ENCODE assay signal across 11 mouse cellular contexts in the genomic region with DNA sequence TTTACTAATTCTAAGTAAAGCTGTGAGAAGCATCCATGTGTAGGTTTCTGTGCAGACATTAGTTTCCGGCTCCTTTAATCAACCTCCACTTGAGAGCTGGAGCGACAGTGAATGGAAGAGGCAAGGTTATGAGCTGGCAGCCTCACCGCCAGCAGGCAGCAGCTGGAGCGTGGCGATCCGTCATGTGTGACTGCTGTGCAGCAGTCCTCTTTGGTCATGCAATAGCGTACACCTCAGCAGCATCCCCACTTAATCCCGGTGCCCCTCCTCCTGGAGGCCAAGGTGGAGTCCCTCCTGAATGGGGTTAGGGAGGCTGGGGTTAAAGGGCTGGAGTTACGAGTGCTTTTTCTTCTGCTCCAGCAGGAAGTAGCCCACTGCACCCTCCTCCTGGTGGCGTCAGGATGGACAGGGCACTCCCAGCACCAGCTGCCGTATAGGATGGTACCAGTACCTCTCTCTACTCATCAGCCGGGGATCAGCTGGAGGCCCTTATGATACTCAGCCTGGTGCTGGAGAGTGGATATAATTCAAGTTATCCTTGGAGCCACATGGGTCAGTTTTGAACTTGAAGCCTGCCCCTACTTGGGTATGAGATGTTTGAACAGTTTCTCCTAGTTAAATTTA. TPM values are rescaled to one million over a fixed set of nuclear protein-coding genes. Genes with fewer than 3 reads are reported as not detected.
DNase-seq lines count a peak whose midpoint lies in the region; ATAC-seq lines count a peak whose summit lies in the region.
"Had no signal": no experiment of that assay in that cellular context is flagged by ENCODE, and none has a peak within 500 bp of the region (broad histone marks: within the 10 kb centered on the region; RNA-seq: fewer than 3 reads in every experiment).

No protein-coding gene starts in this region.

- intact Hi-C loops in left cerebral cortex, postnatal 10 days (cut with DNase I), result no loop called here
- intact Hi-C loops in left cerebral cortex, postnatal 4 days (cut with DNase I), result no loop called here

- no peak for ATAC-seq in inflammation-experienced regulatory T-cells, adult 6 months

- DNase-seq in retina, postnatal 1 day, result peak; percentile 36
- DNase-seq in retina, embryonic 14.5 days (ENCODE audit: low spot score), result no peak
- DNase-seq in kidney, adult 11 months, result peak; percentile 35
- DNase-seq in kidney, postnatal 36 days, result peak; percentile 53 to 70
- no peak for DNase-seq in left cerebral cortex, postnatal 10 days (ENCODE audit: extremely low spot score in 1 of 2, low spot score in 2 of 2)
- DNase-seq in left cerebral cortex, postnatal 4 days, result no peak
- DNase-seq: adrenal gland, postnatal 14 days; heart, adult 11 months; heart, postnatal 4 days; lung, postnatal 14 days had no signal

RNA-seq across cellular contexts. Expression of a gene that starts 20.1 kb away (rescaled TPM):
- 10 to 100 TPM; 19.9 to 21.8 TPM for total RNA-seq in left cerebral cortex, postnatal 10 days (2021)
- 100 to 1,000 TPM; 267 to 383 (median 370) TPM for polyA plus RNA-seq in inflammation-experienced regulatory T-cells, adult 6 months (2017; shearing (Covaris generic))
- total RNA-seq in left cerebral cortex, postnatal 4 days (2021), result 10 to 100 TPM in 1 of 2 experiments, 1 to 10 TPM in 1; 9.9 to 10.3 TPM

RNA-seq across cellular contexts. Expression of a gene that starts 54.4 kb away (rescaled TPM):
- total RNA-seq in left cerebral cortex, postnatal 10 days (2021), result 1 to 10 TPM; 1.8 to 2.2 TPM
- 100 to 1,000 TPM in 2 of 3 experiments, 10 to 100 TPM in 1; 58.5 to 121 (median 105) TPM for polyA plus RNA-seq in inflammation-experienced regulatory T-cells, adult 6 months (2017; shearing (Covaris generic))
- 1 to 10 TPM; 3.7 to 3.9 TPM for total RNA-seq in left cerebral cortex, postnatal 4 days (2021)

Comparison
In these comparisons a context has a peak if more than half of its experiments do, and no peak if none do; other contexts are left out.
1. DNase-seq: peak in retina, postnatal 1 day (single experiment), kidney, adult 11 months (single experiment) and kidney, postnatal 36 days (2 of 2); none in retina, embryonic 14.5 days (single experiment), left cerebral cortex, postnatal 10 days (0 of 2) and left cerebral cortex, postnatal 4 days (single experiment).